Mouse (Mus musculus) olfactory bulb, adult 2 months (tissue): ENCODE results near the gene Prg4. TPM values are rescaled to one million over a fixed set of nuclear protein-coding genes. Genes with fewer than 3 reads are reported as not detected.

Experiments used
- H3K27ac ChIP-seq: fragments of 200-500 bp; 2 replicates; pipeline ENCODE4 v1.5.1; 2012; ENCODE audit warnings: low read depth, low read length; ENCODE audit not compliant: insufficient read depth
- H3K4me1 ChIP-seq: fragments of 200-500 bp; 2 replicates; pipeline ENCODE4 v1.6.1; 2012; ENCODE audit warnings: low read length; ENCODE audit not compliant: control insufficient read depth, insufficient read depth
- H3K4me3 ChIP-seq: fragments of 200-500 bp; 2 replicates; pipeline ENCODE4 v1.5.1; 2012; ENCODE audit warnings: mild to moderate bottlenecking, low read depth, low read length, moderate library complexity; ENCODE audit not compliant: insufficient read depth
- CTCF ChIP-seq: fragments of 200-500 bp; IDR thresholded peaks from 2 replicates; pipeline ENCODE4 v1.5.1; 2012; ENCODE audit warnings: low read depth, mild to moderate bottlenecking, low read length, moderate library complexity; ENCODE audit not compliant: insufficient read depth
- POLR2A ChIP-seq: fragments of 200-500 bp; IDR thresholded peaks from 2 replicates; pipeline ENCODE4 v1.6.1; 2012; ENCODE audit warnings: mild to moderate bottlenecking, low read depth, low read length, moderate library complexity; ENCODE audit not compliant: insufficient read depth
- WGBS: fragments of 180-500 bp; shearing (Covaris S2); methylation state at CpG from one replicate; pipeline ENCODE4 v1.1.7; 2018; 5-methylcytosine and 5-hydroxymethylcytosine counted together
- polyA plus RNA-seq: library from polyadenylated mRNA; stranded (reverse); fragments of >200 nt; gene quantifications from 2 replicates; pipeline ENCODE4 v1.2.4, GENCODE M21; 2012; ENCODE audit warnings: low replicate concordance; ENCODE audit not compliant: missing spikeins, insufficient read depth, insufficient read length

The Prg4 gene
- polyA plus RNA-seq: not detected in 2 replicates

DNA sequence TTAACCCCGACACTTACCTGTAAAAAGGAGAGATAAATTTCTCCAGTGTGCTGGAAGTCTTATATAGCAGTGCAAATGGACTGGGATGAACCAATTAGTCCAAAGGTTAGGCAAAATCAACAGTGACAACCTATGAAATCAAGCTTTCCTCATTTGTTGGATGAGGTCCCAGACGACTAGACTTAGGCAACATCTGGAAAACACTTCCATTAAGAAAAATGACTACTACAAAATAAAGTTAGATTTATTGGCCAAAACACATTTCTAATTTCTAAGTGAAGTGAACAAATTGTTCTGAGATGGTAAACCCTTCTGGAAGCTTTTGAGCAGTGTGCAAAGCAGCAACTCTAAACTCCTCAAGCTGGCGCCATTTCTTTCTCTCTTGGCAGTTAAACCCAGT lies at the start of gene Prg4:
Gene Prg4 (minus strand): TSS at position 34 of the 400 bp plus-strand sequence.
- 89% methylated on average over 3 of the region's 3 CpGs for WGBS

DNA sequence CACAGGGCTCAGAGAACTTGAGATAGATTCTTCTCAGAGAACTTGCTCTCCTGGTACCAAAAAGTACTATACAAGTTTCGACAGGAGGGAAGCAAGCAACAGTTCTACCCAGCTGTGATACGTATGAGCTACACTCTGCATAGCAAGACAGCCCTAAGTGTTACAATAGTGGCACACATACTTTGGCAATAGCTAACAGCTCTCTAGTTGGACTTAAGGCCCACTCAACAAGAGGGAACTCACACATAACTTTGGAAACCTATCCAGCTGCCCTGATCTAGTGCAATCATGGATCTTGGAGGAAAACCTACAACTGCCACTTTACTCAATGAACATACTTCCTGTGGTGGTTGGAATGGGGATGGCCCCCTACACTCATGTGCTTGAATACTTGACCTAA lies 47.1 kb upstream of the Prg4 start:
- Histone ChIP-seq H3K4me3 (no peak overlapping the region), H3K27ac (no peak overlapping the region), H3K4me1 (no peaks in the 10 kb centered on the region)
- no peak for TF ChIP-seq POLR2A
- TF ChIP-seq CTCF: no peak
- WGBS: 93% methylated on average over 2 of the region's 2 CpGs

More for the DNA sequence above, at the start of gene Prg4:
- Histone ChIP-seq H3K4me1 (no peaks in the 10 kb centered on the region), H3K4me3 (no peak within 1 kb of the TSS), H3K27ac (no peak within 1 kb of the TSS)
- TF ChIP-seq POLR2A: no peak
- no peak for TF ChIP-seq CTCF

DNA sequence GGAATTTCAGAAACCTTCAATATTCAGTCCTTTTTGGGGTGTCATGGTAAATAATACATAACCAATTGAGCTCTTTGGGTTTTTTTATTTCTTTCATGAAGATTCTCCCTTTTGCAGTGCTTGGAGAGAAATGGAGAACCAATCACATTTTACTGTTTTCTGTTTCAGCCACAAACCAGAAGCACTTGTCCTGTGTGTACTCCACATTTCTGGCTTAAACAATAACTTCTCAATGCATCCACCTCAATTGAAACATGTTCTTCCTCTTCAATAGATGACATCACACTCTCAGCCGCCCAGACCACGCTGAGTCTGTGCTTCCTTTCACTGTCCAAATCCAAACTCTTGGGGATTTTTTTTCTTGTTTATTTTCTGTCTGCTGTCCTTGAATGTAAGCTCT lies 39.8 kb upstream of the Prg4 start:
- Histone ChIP-seq H3K4me3 (no peak overlapping the region), H3K27ac (no peak overlapping the region), H3K4me1 (no peaks in the 10 kb centered on the region)
- TF ChIP-seq POLR2A (no peak), CTCF (no peak)
- WGBS: 53% methylated on average over 2 of the region's 2 CpGs

DNA sequence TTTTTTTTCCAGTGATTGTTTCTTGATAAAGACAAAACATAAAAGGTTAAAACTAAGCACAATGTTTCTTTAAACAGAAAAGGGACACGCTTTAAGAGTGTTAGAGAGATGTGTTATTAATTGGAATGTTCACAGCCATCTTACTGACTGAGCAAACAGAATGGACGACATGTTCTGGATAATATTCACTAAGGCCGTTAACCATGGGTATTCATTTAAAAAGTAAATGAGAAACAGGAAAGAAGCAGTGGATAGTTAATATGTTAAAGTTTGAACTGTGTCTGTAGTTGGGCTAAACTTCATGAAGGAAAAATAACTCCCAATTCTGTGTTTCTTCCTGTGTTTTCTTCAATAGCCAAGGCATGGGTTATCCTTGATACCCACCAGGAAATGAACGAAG lies 37.4 kb upstream of the Prg4 start:
- Histone ChIP-seq H3K4me3 (no peak overlapping the region), H3K4me1 (no peaks in the 10 kb centered on the region), H3K27ac (no peak overlapping the region)
- WGBS: 70% methylated on average over 4 of the region's 4 CpGs
- TF ChIP-seq POLR2A (no peak), CTCF (no peak)

DNA sequence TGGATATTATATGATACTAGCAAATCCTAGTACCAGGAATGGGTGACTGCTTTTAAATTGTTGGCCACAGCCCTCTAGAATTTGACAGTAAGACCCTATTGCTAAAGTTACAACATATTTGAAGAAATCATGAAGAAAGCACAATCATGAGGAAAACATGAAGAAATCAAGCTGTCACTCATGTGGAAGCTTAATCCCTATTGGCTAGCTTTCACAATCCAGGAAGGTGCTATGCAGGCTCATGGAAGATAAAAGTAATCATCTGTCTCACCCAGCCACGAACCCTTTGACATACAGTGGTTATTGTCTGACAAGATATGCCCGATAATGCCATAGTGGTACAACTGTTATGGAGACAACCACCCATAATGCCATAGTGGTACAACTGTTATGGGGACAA lies 32.2 kb upstream of the Prg4 start:
- WGBS: 90% methylated on average over 2 of the region's 2 CpGs
- no peak overlapping the region for H3K27ac ChIP-seq
- no peak overlapping the region for H3K4me3 ChIP-seq
- H3K4me1 ChIP-seq: no peaks in the 10 kb centered on the region
- TF ChIP-seq CTCF (no peak), POLR2A (no peak)

DNA sequence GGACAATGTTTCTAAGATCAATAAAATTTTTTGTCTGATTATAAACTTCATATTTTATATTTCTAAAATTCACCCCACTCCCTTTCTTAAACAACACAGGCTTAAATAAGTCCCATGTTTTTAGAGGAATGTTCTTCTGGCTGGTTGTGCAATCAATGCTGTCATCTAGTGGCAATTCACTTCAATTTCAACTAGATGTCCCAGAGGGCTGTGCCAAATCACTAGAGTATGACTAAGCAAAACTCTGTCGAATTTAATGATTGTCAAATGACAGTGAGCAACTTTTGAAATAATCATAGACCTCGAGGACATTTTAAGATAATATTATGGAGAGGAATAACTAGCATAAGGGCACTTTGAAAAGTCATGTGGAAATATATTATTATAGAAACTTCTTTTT lies 31.7 kb upstream of the Prg4 start:
- 63% methylated on average over 2 of the region's 2 CpGs for WGBS
- TF ChIP-seq CTCF: no peak
- no peak overlapping the region for H3K27ac ChIP-seq
- H3K4me1 ChIP-seq: no peaks in the 10 kb centered on the region
- H3K4me3 ChIP-seq: no peak overlapping the region

DNA sequence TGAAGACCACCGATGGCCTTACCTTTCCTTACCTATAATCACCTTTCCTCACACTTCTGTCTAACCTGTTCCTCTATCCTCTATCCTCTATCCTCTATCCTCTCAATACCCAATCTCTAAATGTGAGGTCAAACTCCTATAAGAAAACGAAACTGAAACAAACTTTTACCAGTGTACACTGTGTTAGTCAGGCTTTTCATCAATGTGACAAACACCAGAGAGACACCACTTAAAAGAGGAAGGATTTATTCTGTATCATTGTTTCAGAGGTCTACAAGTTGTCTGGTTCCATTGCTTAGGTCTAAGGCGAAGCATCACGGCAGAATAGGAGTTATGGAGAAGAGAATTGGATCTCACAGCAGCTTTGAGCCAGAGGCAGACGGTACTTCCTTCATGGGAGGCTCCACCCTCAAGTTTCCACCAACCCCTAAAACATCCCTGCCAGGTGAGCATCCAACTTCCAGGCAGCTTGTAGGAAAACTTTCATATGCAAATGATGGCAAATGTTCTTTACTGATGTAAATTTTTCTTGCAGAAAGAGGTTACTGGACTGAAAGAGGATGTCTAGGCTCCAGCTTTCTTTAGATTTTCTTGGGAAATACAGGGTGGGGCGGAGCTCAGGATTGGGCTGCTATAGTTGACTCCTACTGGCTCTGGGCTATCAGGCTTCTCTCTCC lies 30.8 kb upstream of the Prg4 start:
- Histone ChIP-seq H3K27ac (no peak overlapping the region), H3K4me1 (no peaks in the 10 kb centered on the region), H3K4me3 (no peak overlapping the region)
- WGBS: 88% methylated on average over 6 of the region's 6 CpGs
- TF ChIP-seq CTCF (no peak), POLR2A (no peak)

DNA sequence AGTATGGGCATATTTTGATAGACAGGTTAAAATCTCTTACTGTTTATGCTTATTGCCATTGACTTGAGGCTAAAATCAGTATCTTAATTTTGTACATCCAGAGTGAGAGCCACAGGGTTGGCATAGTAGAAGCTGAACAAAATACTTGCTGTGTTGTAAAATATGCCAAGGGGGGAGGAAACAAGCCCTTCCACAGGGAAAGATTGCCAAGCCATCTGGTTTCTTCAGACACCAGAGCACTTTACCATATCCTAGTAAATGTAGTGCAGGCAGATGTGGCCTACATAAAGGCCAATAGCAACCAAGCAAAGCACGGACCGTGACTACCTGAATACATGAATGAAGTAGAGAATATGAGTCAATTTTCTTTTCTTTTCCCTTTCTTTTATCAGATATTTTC lies 23.2 kb upstream of the Prg4 start:
- Histone ChIP-seq H3K4me1 (no peaks in the 10 kb centered on the region), H3K4me3 (no peak overlapping the region), H3K27ac (no peak overlapping the region)
- TF ChIP-seq CTCF (no peak), POLR2A (no peak)
- WGBS: 69% methylated on average over 2 of the region's 2 CpGs

DNA sequence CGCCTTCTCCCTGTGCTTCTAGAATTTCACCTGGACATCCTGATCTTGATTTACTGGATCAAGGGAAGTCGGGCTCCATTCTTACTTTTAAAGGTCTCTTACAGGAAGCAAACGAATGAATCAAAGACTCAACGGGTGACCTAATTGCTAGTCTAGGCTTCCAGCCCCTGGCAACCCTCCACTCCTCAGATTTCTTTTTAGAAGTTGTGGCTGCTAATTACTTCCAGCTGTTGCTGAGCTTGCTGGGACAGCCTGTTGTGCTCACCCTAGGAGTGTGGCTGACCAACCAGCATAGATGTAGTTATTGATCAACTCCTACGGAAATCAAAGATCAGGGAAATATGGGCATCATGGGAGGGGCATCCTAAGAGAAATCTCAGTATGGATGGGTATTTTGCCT lies 14.7 kb upstream of the Prg4 start:
- TF ChIP-seq CTCF (no peak), POLR2A (no peak)
- H3K27ac ChIP-seq: no peak overlapping the region
- no peak overlapping the region for H3K4me3 ChIP-seq
- no peaks in the 10 kb centered on the region for H3K4me1 ChIP-seq
- 42% methylated on average over 5 of the region's 5 CpGs for WGBS

DNA sequence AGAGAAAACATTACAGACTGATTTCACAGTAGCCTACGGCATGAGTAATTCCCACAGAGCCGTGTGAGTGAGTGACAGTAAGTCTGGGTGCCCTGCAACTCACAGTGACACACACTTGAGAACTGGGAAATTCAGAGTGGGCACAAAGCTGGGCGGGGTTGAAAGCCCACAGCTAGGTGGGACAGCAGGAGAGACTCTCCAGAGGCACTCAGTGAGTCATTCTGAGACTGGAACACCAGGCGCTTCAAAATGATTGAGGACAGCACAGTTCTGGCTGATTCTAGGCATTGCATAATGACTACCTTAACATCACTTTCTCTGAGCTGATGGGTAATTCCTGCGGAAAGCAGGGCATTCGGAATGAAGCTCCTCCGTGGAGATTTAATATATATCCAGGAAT lies 6.6 kb upstream of the Prg4 start:
- no peaks in the 10 kb centered on the region for H3K4me1 ChIP-seq

More for the DNA sequence above, 6.6 kb upstream of the Prg4 start:
- no peak overlapping the region for H3K4me3 ChIP-seq
- 83% methylated on average over 7 of the region's 7 CpGs for WGBS
- H3K27ac ChIP-seq: no peak overlapping the region
- TF ChIP-seq CTCF (no peak), POLR2A (no peak)
